Mouse (Mus musculus) urinary bladder, adult 2 months (tissue): ENCODE results near the gene Hnrnph1. TPM values are rescaled to one million over a fixed set of nuclear protein-coding genes. Genes with fewer than 3 reads are reported as not detected.
"Not testable (repeated sequence)": the region's sequence is repeated elsewhere in the genome, so short reads cannot be mapped to it uniquely, and the experiment has no call there.

Source experiments
- DNase-seq: peaks from one replicate; pipeline ENCODE4 v3.0.0; 2022; ENCODE audit warnings: low spot score
- polyA plus RNA-seq: library from polyadenylated mRNA; depleted of rRNA; stranded (reverse); fragments of >200 nt; gene quantifications from 2 replicates; pipeline ENCODE4 v1.2.3, GENCODE M21; 2012; rRNA removed

The Hnrnph1 gene
- 251 and 299 TPM in 2 replicates for polyA plus RNA-seq

DNA sequence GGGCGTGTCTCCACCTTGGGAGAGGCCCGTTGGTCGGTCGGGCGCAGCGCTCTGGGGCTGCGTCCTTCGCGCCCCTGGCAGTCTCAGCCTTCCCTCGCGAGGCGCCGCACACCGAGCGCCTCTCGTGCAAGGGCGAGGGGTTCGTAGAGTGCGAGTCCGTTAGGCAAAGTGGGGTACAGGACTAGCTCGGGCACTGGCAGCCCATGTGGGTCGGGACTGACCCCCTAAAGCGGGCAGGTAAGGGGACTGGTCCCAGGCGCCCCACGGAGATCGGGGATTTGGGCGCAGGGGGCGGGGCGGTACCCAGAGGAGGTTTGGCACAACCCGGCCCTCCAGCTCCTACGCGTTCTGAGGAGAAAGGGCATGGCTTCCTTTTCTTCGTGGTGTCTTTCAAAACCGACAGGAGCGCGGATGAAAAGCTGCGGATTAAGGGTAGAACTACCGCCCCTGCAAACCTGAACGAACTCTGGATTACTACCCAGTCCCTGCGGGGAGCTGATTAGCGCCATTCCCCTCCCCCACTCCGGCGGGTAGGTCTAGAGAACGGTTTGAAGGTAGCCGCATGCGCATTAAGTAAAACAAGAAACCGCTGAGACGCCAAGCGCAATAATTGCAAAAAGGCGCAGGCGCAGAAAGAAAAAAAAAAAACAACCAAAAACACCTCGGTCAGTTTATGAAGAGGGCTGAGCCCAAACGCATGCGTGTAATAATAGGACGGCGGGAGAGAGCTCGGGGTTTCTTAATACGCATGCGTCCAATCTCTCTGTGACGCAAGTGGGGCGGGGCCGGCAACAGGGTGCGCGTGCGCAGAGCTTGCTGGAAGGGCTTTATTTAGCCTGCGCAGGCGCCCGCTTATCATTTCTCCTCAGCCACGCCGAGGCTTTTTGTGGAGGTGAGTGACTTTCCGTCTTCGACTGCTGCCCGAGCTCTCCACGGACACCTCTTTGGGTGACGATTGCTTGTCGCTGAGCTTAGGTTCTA is at the start of gene Hnrnph1:
TSS of gene Hnrnph1 (plus strand) at position 80 of the 981 bp plus-strand sequence.
- peak; percentile 100 for DNase-seq

GRCm38 (mm10) chr11:50328075-50328625 is 48.6 kb upstream of the Hnrnph1 start:
- no peak for DNase-seq

DNA sequence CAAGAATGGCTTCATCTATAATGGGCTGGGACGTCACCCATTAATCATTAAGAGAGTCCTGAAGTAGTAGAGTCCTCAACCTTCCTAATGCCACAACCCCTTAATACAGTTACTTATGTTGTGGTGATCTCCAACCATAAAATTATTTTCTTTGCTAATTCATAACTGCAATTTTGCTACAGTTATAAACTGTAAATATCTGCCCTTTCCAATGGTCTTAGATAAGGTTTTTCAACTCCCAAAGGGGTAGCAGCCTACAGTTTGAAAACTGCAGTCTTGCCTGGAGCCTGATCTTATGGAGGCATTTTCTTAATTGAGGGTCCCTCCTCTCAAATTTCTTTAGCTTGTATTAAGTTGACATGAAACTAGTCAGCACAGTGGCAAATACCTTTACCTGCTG is 47.4 kb upstream of the Hnrnph1 start:
- DNase-seq = no peak

- DNase-seq = no peak
Measured at GRCm38 (mm10) chr11:50333181-50333580, 43.6 kb upstream of the Hnrnph1 start.

DNA sequence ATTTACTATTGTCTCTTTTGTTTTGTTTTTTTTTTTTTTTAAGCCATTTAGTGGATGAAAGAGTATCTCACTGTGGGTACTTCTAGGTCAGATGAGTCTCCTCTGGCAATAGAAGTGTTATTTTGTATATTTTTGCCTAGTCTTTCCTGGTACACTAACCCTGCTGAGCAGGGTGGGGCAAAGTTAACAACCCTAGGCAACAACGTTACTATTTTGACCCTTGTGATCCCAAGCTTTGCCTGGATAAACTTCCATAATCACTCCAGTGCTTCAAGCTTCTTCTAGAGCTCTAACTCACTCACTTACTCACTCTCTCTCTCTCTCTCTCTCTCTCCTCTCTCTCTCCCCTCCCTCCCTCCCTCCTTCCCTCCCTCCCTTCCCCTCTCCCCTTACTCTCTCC is 40.7 kb upstream of the Hnrnph1 start:
- no peak for DNase-seq

DNA sequence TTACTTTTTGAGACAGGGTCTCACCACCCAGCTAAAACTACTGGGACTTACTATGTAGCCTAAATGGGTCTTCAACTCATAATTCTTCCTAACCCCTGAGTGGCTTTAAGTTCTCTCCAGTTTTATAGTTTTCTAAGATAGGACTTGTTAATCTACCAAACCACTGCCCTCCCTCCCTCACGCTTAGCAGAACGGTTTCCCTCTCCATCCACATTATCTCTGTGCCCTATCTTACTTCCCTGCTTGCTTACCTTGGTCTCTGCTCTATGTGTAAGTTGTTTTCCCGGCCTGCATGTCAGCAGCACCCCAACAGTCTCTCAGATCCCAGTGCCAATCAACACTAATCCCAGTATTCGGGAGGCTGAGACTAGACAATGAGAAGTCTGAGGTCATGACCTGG is 39.9 kb upstream of the Hnrnph1 start:
- DNase-seq = no peak

GRCm38 (mm10) chr11:50345486-50345885 is 31.3 kb upstream of the Hnrnph1 start:
- DNase-seq = no peak

DNA sequence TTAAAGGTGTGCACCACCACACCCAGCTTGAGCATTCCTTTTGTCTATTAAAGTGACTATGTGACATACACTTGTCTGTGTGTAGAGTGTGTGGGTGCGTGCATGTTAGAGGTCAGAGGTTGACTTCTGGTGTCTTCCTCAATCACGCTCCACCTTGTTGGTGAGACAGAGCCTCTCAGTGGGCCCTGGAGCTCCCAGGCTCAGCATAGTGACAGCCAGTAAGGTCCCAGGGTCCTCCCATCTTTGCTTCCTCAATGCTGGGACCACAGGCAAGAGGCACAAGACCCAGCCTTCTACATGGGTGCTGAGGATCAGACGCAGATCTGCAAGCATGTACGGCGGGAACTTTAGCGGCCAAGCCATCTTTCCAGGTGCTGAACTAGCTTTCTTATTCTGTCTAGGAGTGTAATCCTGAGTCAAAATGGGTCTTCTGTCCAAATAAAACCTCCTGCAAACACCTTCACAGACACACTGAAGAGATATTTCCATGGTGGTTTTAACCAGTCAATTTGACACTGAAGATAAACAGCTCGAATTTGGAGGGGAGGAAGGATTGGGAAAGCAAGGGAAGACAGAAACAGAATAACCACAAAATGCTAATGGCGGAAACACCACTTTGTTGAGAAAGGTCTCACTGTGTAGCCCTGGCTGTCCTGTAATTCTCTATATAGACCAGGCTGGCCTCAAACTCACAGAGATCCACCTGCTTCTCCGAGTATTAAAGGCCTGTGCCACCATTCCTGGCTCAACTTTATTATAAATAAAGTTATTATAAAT is 30.3 kb upstream of the Hnrnph1 start:
- no peak for DNase-seq

DNA sequence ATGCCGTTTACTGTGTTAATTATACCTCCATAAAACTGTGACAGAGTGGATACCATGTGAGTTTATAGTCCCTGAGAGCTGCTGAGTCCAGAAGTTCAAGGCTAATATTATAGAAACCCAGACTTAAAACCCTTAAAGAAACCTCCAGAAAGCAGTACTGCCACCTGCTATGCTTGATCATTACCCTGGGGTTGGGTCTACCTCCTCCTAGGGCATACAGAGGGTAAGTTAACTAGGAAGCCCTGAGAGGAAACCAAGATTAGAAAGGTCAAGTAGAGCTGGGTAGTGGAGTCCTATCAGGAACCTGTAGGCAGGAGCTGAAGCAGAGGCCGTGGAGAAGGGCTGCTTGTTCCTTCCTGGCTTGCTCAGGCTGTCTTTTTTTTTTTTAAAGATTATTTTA is 24.6 kb upstream of the Hnrnph1 start:
- no peak for DNase-seq

- DNase-seq = no peak
Measured at GRCm38 (mm10) chr11:50354162-50354561, 22.6 kb upstream of the Hnrnph1 start, which contains the start of gene Cby3. Cby3 (plus strand) TSS chr11:50354462.

- no peak for DNase-seq
Measured at GRCm38 (mm10) chr11:50354851-50355250, 21.9 kb upstream of the Hnrnph1 start.

GRCm38 (mm10) chr11:50355395-50355794 is 21.4 kb upstream of the Hnrnph1 start:
- no peak for DNase-seq

- DNase-seq = peak; percentile 33
Measured at GRCm38 (mm10) chr11:50358950-50359861, 17.6 kb upstream of the Hnrnph1 start.

- DNase-seq = not testable (repeated sequence)
Measured at GRCm38 (mm10) chr11:50361282-50361681, 15.5 kb upstream of the Hnrnph1 start.

- no peak for DNase-seq
Measured at GRCm38 (mm10) chr11:50364548-50364947, 12.2 kb upstream of the Hnrnph1 start.

DNA sequence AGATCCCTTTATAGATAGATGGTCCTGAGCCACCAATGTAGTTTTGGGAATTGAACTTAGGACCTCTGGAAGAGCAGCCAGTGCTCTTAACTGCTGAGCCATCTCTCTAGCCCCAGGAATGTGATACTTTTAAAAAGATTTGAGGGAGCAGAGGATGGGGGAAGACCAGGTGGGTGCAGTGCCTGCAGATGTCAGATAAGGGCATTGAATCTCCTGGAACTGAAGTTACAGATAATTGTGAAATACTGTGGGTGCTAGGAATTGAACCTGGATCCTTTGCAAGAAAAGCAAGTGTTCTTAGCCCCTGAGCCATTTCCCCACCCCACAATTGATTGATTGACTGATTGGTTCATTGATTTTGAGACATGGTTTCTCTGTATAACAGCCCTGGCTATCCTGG is 11.5 kb upstream of the Hnrnph1 start:
- no peak for DNase-seq

GRCm38 (mm10) chr11:50367531-50367930 is 9.3 kb upstream of the Hnrnph1 start:
- no peak for DNase-seq

GRCm38 (mm10) chr11:50369360-50369911 is 7.4 kb upstream of the Hnrnph1 start:
- DNase-seq = no peak

GRCm38 (mm10) chr11:50370969-50371368 is 5.8 kb upstream of the Hnrnph1 start:
- DNase-seq = no peak

DNA sequence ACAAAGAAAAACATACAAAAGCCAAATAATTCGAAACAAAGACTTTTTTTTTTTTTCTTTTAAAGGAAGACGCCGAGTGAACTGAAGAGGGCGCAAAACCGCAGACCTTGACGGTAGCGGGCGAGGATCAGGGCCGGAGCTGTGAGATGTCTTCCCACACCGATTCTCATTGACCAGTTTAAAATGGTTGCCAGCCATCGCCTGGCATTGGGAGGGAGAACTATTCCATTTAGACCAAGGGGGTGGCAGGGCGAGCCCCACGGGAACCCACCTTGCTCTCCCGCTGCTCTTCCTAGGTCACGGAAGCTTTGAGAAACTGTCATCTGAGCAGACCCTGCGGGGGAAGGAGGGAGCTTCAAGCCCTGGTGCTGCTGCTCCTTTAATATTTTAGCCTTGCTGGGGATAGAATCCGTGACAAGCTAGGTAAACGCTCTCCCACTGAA is 5.4 kb upstream of the Hnrnph1 start:
- DNase-seq = no peak

GRCm38 (mm10) chr11:50371911-50372310 is 4.9 kb upstream of the Hnrnph1 start:
- no peak for DNase-seq
